9 mouse cellular contexts compared by ENCODE assay signal in genomic region chr11:11932102-11932789, GRCm38 (mm10). TPM values are rescaled to one million over a fixed set of nuclear protein-coding genes. Genes with fewer than 3 reads are reported as not detected.
DNase-seq lines count a peak whose midpoint lies in the region; ATAC-seq lines count a peak whose summit lies in the region.
"Had no signal": no experiment of that assay in that cellular context is flagged by ENCODE, and none has a peak within 500 bp of the region (broad histone marks: within the 10 kb centered on the region; RNA-seq: fewer than 3 reads in every experiment).

No protein-coding gene starts in this region.

- 69% methylated on average over 11 of the region's 11 CpGs for WGBS in limb, embryonic 12.5 days
- 71% methylated on average over 11 of the region's 11 CpGs for WGBS in kidney, embryonic 15.5 days

- peaks cover 74% of the 10 kb centered on the region for H3K36me3 ChIP-seq in limb, embryonic 12.5 days
- H3K36me3 ChIP-seq in kidney, embryonic 15.5 days: peaks cover 74% of the 10 kb centered on the region

- peak overlapping the region; percentile 74 for H3K27ac ChIP-seq in limb, embryonic 12.5 days
- H3K27ac ChIP-seq in kidney, embryonic 15.5 days: no peak overlapping the region

- peaks cover 7% of the 10 kb centered on the region; the same call in 1 of the 2 replicates for H3K4me1 ChIP-seq in limb, embryonic 12.5 days (replicated peaks)
- no peaks in the 10 kb centered on the region for H3K4me1 ChIP-seq in kidney, embryonic 15.5 days

- peak; percentile 53 for DNase-seq in gastrocnemius, postnatal 25 days
- no peak for DNase-seq in gastrocnemius, postnatal 4 days (ENCODE audit: low spot score in 2 of 2)
- peak; percentile 47 for DNase-seq in right cerebral cortex, adult 18-20 months
- no peak for DNase-seq in right cerebral cortex, postnatal 25 days
- DNase-seq in yolk sac, embryonic 10.5 days (ENCODE audit: low spot score): no peak
- DNase-seq in thymus, postnatal 36 days: no peak
- DNase-seq: thymus, postnatal 14 days had no signal

- no peak overlapping the region for H3K9ac ChIP-seq in limb, embryonic 12.5 days (replicated peaks)
- H3K9ac ChIP-seq in kidney, embryonic 15.5 days: no peak overlapping the region

- peak; percentile 26; the same call in 1 of the 2 replicates for ATAC-seq in limb, embryonic 12.5 days (ENCODE audit: insufficient number of reproducible peaks, insufficient read depth, low FRiP score, low TSS enrichment, low read depth)
- no peak; the same call in 1 of the 2 replicates for ATAC-seq in kidney, embryonic 15.5 days (replicated peaks; ENCODE audit: low FRiP score)

- no peaks in the 10 kb centered on the region for H3K27me3 ChIP-seq in limb, embryonic 12.5 days
- H3K27me3 ChIP-seq in kidney, embryonic 15.5 days: no peaks in the 10 kb centered on the region

- no peak overlapping the region for H3K4me3 ChIP-seq in limb, embryonic 12.5 days (replicated peaks)
- H3K4me3 ChIP-seq in kidney, embryonic 15.5 days (replicated peaks): no peak overlapping the region

- no peak overlapping the region for H3K4me2 ChIP-seq in limb, embryonic 12.5 days
- H3K4me2 ChIP-seq in kidney, embryonic 15.5 days: no peak overlapping the region

- no peaks in the 10 kb centered on the region for H3K9me3 ChIP-seq in limb, embryonic 12.5 days
- H3K9me3 ChIP-seq in kidney, embryonic 15.5 days (replicated peaks): no peaks in the 10 kb centered on the region

RNA-seq across cellular contexts. Expression of gene Ddc, which starts 34.3 kb away (rescaled TPM):
- 1 to 10 TPM in 1 of 2 experiments, under 1 TPM in 1; 0.94 to 2.5 TPM for total RNA-seq in gastrocnemius, postnatal 25 days (2021)
- total RNA-seq in gastrocnemius, postnatal 4 days (2021): 10 to 100 TPM; 60.0 to 67.4 TPM
- polyA plus RNA-seq in limb, embryonic 12.5 days (2016; fragmentation: Nextera tagmentation; extraction: Ambion mirVana): 11.9 and 13.0 TPM in 2 replicates
- 14.3 and 15.4 TPM in 2 replicates for polyA plus RNA-seq in kidney, embryonic 15.5 days (2015; fragmentation: Nextera tagmentation; extraction: Ambion mirVana)

Comparison
In these comparisons a context has a peak if more than half of its experiments do, and no peak if none do; other contexts are left out.
1. DNase-seq: peak in gastrocnemius, postnatal 25 days (single experiment) and right cerebral cortex, adult 18-20 months (single experiment); none in gastrocnemius, postnatal 4 days (0 of 2), right cerebral cortex, postnatal 25 days (single experiment), yolk sac, embryonic 10.5 days (single experiment) and thymus, postnatal 36 days (0 of 2).
2. RNA of gene Ddc, which starts 34.3 kb away (total RNA-seq): 60.0 to 67.4 TPM in gastrocnemius, postnatal 4 days; 0.94 to 2.5 TPM in gastrocnemius, postnatal 25 days; every median in the first group is over 10 times any median in the second.